Mouse (Mus musculus): Measurements from ENCODE around the gene Zfp628. TPM values are rescaled to one million over a fixed set of nuclear protein-coding genes. Genes with fewer than 3 reads are reported as not detected.

The Zfp628 gene
- polyA plus RNA-seq, 1 experiment from 2014 or later, result 4.3 TPM

DNA sequence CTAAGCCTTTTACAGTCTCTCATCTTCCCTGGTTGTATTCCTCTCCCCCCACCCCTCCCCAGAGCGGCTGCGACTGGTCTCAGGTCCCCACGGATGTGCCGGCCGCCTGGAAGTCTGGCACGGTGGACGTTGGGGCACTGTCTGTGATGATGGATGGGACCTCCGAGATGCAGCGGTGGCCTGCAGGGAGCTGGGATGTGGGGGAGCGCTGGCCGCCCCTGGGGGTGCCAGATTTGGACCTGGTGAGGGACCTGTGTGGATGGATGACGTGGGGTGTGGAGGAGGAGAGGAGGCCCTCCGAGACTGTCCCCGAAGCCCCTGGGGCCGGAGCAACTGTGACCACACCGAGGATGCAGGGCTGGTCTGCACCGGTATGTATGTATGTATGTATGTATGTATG is 13.3 kb downstream of the Zfp628 start:
- DNase-seq (ENCODE audit: low spot score), result no peak
- Histone ChIP-seq H3K4me3 (no peak overlapping the region), H3K27me3 (ENCODE audit: low read depth, poor library complexity, severe bottlenecking) (no peaks in the 10 kb centered on the region), H3K27ac (replicated peaks) (no peak overlapping the region), H3K9me3 (replicated peaks) (no peaks in the 10 kb centered on the region), H3K4me1 (peaks cover 49% of the 10 kb centered on the region), H3K36me3 (no peaks in the 10 kb centered on the region)
- 88% methylated on average over 17 of the region's 17 CpGs for WGBS

DNA sequence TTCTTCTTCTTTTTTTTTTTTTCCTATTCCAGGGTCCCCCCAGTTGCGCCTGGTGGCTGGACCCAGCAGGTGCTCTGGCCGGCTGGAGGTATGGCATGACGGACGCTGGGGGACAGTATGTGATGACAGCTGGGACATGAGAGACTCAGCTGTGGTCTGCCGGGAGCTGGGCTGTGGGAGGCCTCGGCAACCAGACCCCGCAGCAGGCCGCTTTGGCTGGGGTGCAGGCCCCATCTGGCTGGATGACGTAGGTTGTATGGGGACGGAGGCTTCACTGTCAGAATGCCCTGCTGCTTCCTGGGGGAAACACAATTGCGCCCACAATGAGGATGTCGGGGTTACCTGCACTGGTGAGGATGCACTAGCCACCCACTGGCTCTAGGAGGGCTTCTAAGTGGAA is 18.1 kb downstream of the Zfp628 start:
- Histone ChIP-seq H3K4me3 (no peak overlapping the region), H3K27ac (replicated peaks) (no peak overlapping the region), H3K4me1 (peaks cover 1% of the 10 kb centered on the region; the same call in 1 of the 2 replicates), H3K36me3 (no peaks in the 10 kb centered on the region), H3K9me3 (replicated peaks) (peaks cover 6% of the 10 kb centered on the region; the same call in 1 of the 2 replicates), H3K27me3 (ENCODE audit: low read depth, poor library complexity, severe bottlenecking) (no peaks in the 10 kb centered on the region)
- WGBS, result 72% methylated on average over 12 of the region's 12 CpGs
- DNase-seq (ENCODE audit: low spot score), result no peak

DNA sequence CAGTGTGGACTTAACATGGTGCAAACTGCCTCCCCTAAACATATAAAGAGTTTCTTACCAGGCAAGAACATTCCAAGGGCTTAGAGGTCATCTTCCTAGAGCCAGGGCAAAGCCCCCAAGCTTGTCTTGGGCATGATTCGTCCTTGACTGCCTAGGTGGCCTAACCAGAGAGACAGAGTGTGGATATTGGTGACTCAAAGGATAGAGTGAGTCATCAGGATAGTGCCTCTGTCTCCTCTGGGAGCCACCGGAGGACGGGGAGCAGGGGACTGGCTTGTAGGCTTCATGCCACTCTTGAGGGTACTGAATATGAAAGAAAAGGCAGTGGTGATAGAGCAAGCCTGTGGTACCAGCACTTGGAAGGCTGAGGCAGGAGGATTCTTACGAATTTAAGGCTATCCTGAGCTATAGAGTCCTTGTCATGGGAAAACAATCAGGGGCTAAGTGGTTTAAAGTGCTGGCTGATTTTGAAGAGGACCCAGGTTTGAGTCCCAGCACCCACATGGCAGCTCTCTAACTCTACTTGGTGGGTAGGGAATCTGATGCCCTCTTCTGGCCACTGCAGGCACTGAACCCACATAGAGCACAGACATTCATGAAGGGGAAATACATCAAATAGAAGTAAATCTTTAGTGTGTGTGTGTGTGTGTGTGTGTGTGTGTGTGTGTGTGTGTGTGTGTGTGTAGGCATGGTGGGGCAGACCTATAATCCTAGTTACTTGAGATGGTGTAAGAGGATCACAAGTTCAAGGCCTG is 19.3 kb downstream of the Zfp628 start:
- 85% methylated on average over 4 of the region's 4 CpGs for WGBS
- Histone ChIP-seq H3K4me3 (no peak overlapping the region), H3K4me1 (no peaks in the 10 kb centered on the region), H3K9me3 (replicated peaks) (peaks cover 6% of the 10 kb centered on the region; the same call in 1 of the 2 replicates), H3K27ac (replicated peaks) (no peak overlapping the region), H3K36me3 (no peaks in the 10 kb centered on the region), H3K27me3 (ENCODE audit: low read depth, poor library complexity, severe bottlenecking) (no peaks in the 10 kb centered on the region)
- no peak for DNase-seq (ENCODE audit: low spot score)

DNA sequence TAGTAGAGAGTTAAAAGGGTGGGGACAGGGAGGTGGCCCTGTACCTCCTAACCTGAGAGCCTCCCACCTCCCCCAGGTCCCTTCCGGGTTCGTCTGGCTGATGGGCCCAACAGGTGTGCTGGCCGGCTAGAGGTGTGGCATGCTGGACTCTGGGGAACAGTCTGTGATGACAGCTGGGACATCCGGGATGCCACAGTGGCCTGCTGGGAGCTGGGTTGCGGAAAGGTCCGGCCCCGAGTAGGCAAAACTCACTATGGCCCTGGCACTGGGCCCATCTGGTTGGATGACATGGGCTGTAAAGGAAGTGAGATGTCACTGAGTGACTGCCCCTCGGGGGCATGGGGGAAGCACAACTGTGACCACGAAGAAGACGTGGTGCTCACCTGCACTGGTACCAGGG is 21.8 kb downstream of the Zfp628 start:
- Histone ChIP-seq H3K27ac (replicated peaks) (no peak overlapping the region), H3K36me3 (no peaks in the 10 kb centered on the region), H3K4me3 (no peak overlapping the region), H3K27me3 (ENCODE audit: low read depth, poor library complexity, severe bottlenecking) (no peaks in the 10 kb centered on the region), H3K4me1 (no peaks in the 10 kb centered on the region), H3K9me3 (replicated peaks) (peaks cover 6% of the 10 kb centered on the region; the same call in 1 of the 2 replicates)
- DNase-seq (ENCODE audit: low spot score), result no peak
- 85% methylated on average over 10 of the region's 10 CpGs for WGBS

DNA sequence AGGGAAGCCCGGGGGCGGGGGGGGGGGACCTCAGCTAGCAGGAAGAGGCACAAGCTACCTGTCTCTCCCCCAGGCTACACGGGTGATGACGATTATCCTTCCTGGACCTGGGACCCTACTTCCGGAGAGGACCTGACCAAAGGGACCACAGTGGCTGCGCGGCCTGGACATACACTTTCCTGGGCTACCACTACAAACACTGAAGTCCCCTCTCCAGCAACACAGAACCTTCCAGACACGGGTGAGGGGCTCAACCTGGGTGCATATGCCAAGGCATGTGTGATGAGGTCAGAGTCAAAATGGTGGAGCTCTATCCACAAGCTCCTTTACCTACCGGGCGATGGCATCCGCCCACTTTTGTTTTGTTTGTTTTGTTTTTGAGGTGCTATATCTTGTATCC is 22.4 kb downstream of the Zfp628 start:
- Histone ChIP-seq H3K36me3 (no peaks in the 10 kb centered on the region), H3K27me3 (ENCODE audit: low read depth, poor library complexity, severe bottlenecking) (no peaks in the 10 kb centered on the region), H3K9me3 (replicated peaks) (peaks cover 6% of the 10 kb centered on the region; the same call in 1 of the 2 replicates), H3K27ac (replicated peaks) (no peak overlapping the region), H3K4me1 (no peaks in the 10 kb centered on the region), H3K4me3 (no peak overlapping the region)
- DNase-seq (ENCODE audit: low spot score), result no peak
- WGBS, result 91% methylated on average over 9 of the region's 11 CpGs

DNA sequence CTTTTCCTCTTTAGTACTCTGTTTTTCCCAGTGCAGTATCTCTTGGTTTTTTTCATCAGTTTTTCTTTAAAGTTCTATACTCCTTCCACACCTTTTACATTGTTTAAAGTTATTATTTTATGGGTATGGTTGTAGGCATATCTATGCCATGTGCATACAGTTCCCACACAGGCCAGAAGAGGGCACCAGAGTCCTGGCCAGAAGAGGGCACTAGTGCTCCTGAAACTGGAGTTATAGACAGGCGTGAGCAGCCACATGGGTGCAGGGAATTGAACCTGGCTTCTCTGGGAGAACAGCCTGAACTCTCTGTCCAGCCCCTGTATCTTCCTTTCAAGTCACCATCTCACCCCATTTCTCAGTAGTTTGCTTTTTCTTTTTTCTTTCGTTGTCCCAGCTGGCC is 23.4 kb downstream of the Zfp628 start:
- H3K4me3 ChIP-seq, result no peak overlapping the region
- H3K4me1 ChIP-seq, result 0 out of 2 replicates have a peak, but pooled peaks cover 3% of the 10 kb centered on the region
- peak; percentile 71 for DNase-seq (ENCODE audit: low spot score)
- H3K36me3 ChIP-seq, result no peaks in the 10 kb centered on the region
- H3K9me3 ChIP-seq (replicated peaks), result peaks cover 6% of the 10 kb centered on the region; the same call in 1 of the 2 replicates
- WGBS, result 47% methylated on average over 2 of the region's 2 CpGs
- H3K27ac ChIP-seq (replicated peaks), result no peak overlapping the region
- H3K27me3 ChIP-seq (ENCODE audit: low read depth, poor library complexity, severe bottlenecking), result no peaks in the 10 kb centered on the region

DNA sequence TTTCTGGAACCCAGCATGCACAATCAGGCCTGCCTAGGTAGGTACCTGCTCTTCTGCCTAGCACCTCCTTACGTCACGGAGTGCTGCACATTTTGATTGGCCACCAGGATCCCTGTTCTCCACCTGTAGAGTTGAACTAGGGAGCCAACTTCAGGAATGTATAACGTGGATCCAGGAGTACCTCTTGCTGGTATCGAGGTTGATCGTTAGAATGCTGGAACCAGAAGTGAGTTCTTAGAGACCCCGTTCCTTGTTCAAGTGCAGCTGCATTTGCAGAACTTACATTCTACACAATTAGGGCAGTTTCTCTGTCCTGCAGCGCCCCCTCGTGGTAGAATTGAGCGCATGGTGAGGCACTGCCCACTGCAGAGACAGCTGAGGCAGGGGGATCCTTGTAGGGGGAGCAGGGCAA is 25.1 kb downstream of the Zfp628 start:
- Histone ChIP-seq H3K27me3 (ENCODE audit: low read depth, poor library complexity, severe bottlenecking) (no peaks in the 10 kb centered on the region), H3K36me3 (no peaks in the 10 kb centered on the region), H3K9me3 (replicated peaks) (no peaks in the 10 kb centered on the region), H3K27ac (replicated peaks) (no peak overlapping the region), H3K4me3 (no peak overlapping the region), H3K4me1 (0 out of 2 replicates have a peak, but pooled peaks cover 5% of the 10 kb centered on the region)
- 25% methylated on average over 9 of the region's 9 CpGs for WGBS
- DNase-seq (ENCODE audit: low spot score), result peak; percentile 81

DNA sequence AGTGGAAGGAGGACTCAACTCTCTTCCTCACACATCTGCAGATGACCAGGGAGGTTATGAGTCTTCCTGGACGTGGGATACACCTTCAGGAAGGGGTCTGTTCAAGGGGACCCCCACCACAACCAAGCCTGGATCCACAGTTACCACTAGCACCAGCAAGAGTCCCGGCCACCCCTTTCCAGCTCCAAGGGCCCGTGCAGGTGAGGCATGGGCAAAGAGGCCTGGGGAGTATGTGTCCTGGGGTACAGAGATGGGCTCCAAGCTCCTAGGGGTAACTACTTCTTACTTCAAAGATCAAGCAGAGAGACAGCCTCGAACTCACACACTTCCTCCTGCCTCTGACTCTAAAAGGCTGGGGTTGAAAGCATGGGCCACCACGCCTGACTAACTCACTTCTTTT is 27.7 kb downstream of the Zfp628 start:
- no peaks in the 10 kb centered on the region for H3K36me3 ChIP-seq
- H3K4me3 ChIP-seq, result no peak overlapping the region
- H3K27ac ChIP-seq (replicated peaks), result no peak overlapping the region
- no peaks in the 10 kb centered on the region for H3K9me3 ChIP-seq (replicated peaks)
- 53% methylated on average over 5 of the region's 5 CpGs for WGBS
- H3K4me1 ChIP-seq, result 0 out of 2 replicates have a peak, but pooled peaks cover 5% of the 10 kb centered on the region
- H3K27me3 ChIP-seq (ENCODE audit: low read depth, poor library complexity, severe bottlenecking), result no peaks in the 10 kb centered on the region
- peak; percentile 10 for DNase-seq (ENCODE audit: low spot score)

DNA sequence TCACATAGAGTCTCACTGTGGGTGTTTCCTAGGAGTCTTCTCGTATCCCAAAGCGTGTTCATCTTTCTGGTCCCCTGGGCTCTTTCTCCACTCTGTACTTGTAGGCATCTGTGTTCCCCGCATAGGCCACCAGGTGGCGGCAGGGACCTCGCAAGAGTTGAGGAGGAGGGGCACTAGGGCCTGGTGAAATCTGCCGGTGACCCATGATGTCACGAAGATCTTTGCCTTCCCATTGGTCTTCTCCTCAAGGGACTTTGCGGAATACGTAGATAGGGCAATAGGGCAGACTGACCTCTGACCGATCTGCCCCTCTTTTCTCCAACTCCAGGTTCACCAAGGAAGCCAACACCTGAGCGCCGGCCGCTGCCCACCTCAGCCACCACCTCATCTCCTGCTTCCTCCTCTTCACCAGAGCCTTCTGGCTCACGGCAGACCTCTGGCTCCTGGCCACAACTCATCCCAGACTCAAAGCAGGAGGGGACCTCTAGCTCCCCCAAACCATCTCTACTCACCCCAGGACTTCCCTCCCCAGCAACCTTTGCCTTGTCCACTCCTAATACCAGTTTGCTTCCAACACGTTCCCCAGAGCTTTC is 28.3 kb downstream of the Zfp628 start:
- Histone ChIP-seq H3K27me3 (ENCODE audit: low read depth, poor library complexity, severe bottlenecking) (no peaks in the 10 kb centered on the region), H3K36me3 (no peaks in the 10 kb centered on the region), H3K4me3 (peak overlapping the region; percentile 42), H3K27ac (replicated peaks) (peak overlapping the region; percentile 59), H3K9me3 (replicated peaks) (no peaks in the 10 kb centered on the region), H3K4me1 (0 out of 2 replicates have a peak, but pooled peaks cover 5% of the 10 kb centered on the region)
- peak; percentile 87 for DNase-seq (ENCODE audit: low spot score)
- 20% methylated on average over 15 of the region's 15 CpGs for WGBS

DNA sequence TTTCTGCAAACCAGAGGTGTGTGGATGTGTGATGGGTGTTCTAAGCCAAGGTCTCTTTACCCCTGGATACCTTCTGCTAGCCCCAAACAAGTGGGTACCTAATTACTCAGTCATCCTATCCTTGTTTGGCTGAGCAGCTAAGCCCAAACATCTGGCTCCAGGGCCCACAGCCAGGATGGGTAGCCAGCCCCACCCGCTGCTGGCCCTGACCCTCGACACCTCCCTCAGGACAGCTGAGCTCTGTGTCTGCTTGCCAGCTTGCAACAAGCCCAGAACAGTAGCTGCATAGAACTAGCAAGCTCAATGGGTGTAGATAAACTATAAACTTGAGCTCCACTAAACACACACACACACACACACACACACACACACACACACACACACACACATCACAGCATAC is 32.8 kb downstream of the Zfp628 start:
- no peaks in the 10 kb centered on the region for H3K27me3 ChIP-seq (ENCODE audit: low read depth, poor library complexity, severe bottlenecking)
- 67% methylated on average over 2 of the region's 2 CpGs for WGBS
- no peak for DNase-seq (ENCODE audit: low spot score)

DNA sequence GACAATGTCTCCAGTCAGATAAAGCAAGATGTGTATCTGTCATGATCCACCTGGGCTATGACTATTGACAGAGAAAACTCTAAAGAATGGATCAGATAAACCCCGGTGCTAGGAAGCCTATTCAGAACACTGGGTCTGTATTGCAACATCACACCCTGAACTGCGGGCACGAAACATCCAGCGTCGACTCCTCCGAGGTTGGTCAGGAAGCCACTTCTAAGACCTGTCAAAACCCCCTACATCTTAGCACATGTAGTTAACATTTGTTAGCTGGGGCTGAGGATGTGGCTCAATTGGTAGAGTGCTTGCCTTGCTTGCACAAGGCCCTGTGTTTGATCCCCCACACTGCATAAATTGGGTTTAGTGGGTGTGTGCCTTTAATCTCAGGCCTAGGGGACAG is 33.4 kb downstream of the Zfp628 start:
- 83% methylated on average over 6 of the region's 6 CpGs for WGBS
- no peak overlapping the region for H3K4me3 ChIP-seq
- H3K36me3 ChIP-seq, result no peaks in the 10 kb centered on the region
- H3K4me1 ChIP-seq, result 0 out of 2 replicates have a peak, but pooled peaks cover 3% of the 10 kb centered on the region
- DNase-seq (ENCODE audit: low spot score), result no peak
- no peaks in the 10 kb centered on the region for H3K27me3 ChIP-seq (ENCODE audit: low read depth, poor library complexity, severe bottlenecking)
- no peaks in the 10 kb centered on the region for H3K9me3 ChIP-seq (replicated peaks)
- H3K27ac ChIP-seq (replicated peaks), result no peak overlapping the region

More for the DNA sequence above, 32.8 kb downstream of the Zfp628 start:
- H3K9me3 ChIP-seq (replicated peaks), result no peaks in the 10 kb centered on the region
- no peaks in the 10 kb centered on the region for H3K36me3 ChIP-seq
- no peak overlapping the region for H3K4me3 ChIP-seq
- H3K27ac ChIP-seq (replicated peaks), result no peak overlapping the region
- 0 out of 2 replicates have a peak, but pooled peaks cover 5% of the 10 kb centered on the region for H3K4me1 ChIP-seq

DNA sequence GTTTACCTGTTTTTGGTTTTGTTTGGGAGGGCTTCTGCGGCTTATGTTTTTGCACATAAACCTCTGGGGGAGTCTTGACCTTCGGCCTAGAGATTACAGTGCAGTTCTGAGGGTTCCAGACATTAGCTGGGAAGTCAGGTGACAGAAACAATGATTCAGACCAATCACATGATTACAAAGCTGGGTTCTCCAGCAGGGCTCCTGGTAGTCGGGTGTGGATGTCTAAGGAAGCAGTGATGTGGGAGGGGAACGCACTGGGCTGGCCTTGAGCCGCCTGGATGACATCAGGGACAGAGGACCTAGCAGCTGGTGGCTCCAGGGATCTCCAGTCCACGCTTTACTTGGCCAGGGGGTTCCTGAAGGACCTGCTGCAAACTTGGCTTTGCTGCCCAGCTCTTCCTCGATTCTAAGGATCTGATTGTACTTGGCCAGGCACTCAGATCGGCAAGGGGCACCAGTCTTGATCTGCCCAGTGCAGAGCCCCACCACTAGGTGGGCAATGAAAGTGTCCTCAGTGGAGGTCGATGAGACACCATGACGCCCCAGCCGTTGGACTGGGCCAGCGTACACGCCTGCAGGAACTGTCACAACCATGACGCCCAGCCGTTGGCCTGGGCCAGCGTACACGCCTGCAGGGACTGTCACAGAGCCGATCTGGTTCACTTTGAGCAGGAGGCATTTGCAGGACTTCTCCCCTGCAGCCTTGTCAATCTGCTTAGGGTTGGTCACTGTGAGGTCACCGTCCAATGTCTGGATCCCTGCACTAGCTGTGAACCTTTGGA is 35.7 kb downstream of the Zfp628 start:
- H3K36me3 ChIP-seq, result no peaks in the 10 kb centered on the region
- H3K4me1 ChIP-seq, result no peaks in the 10 kb centered on the region
- no peak overlapping the region for H3K27ac ChIP-seq (replicated peaks)
- no peak for DNase-seq (ENCODE audit: low spot score)
- H3K9me3 ChIP-seq (replicated peaks), result no peaks in the 10 kb centered on the region
- no peaks in the 10 kb centered on the region for H3K27me3 ChIP-seq (ENCODE audit: low read depth, poor library complexity, severe bottlenecking)
- WGBS, result 89% methylated on average over 19 of the region's 19 CpGs
- H3K4me3 ChIP-seq, result no peak overlapping the region
